Mouse (Mus musculus) hindbrain, embryonic 11.5 days (tissue): ENCODE measurements at regions not wholly inside any gene's neighbourhood (a gene's known extent, or its start where the extent isn't known, plus 50 kb on each side); places are given as distances from the start of the nearest gene placed in this dataset.

Source experiments
- ATAC-seq: fragments of 200-750 bp; cut with Nextera tagmentation; 2 replicates; pipeline ENCODE4 v1.8.0; 2017; ENCODE audit warnings: mild to moderate bottlenecking, moderate TSS enrichment, moderate library complexity; ENCODE audit not compliant: low FRiP score
- DNase-seq: peaks from one replicate; pipeline ENCODE4 v3.0.0-alpha.2; 2015; ENCODE audit warnings: low spot score
- H3K27ac ChIP-seq: fragments of 300-500 bp; sonication (generic); 2 replicates; pipeline ENCODE4 v1.5.1; 2014; ENCODE audit warnings: mild to moderate bottlenecking, low read depth, low read length
- H3K27me3 ChIP-seq: fragments of 300-500 bp; sonication (generic); 2 replicates; pipeline ENCODE4 v1.6.1; 2014; ENCODE audit warnings: mild to moderate bottlenecking, low read length, moderate library complexity, mixed read lengths; ENCODE audit not compliant: control insufficient read depth, insufficient read depth
- H3K36me3 ChIP-seq: fragments of 300-500 bp; sonication (generic); 2 replicates; pipeline ENCODE4 v1.6.1; 2014; ENCODE audit warnings: mild to moderate bottlenecking, low read length, moderate library complexity, mixed read lengths; ENCODE audit not compliant: control insufficient read depth, insufficient read depth
- H3K4me1 ChIP-seq: fragments of 300-500 bp; sonication (generic); replicated peaks from 2 replicates; pipeline ENCODE4 v1.6.1; 2014; ENCODE audit warnings: low read length, mixed read lengths; ENCODE audit not compliant: control insufficient read depth, insufficient read depth
- H3K4me2 ChIP-seq: fragments of 300-500 bp; sonication (generic); replicated peaks from 2 replicates; pipeline ENCODE4 v1.6.1; 2014; ENCODE audit warnings: mild to moderate bottlenecking, low read depth, low read length
- H3K4me3 ChIP-seq: fragments of 300-500 bp; sonication (generic); 2 replicates; pipeline ENCODE4 v1.5.1; 2014; ENCODE audit warnings: low read depth, low read length
- H3K9ac ChIP-seq: fragments of 300-500 bp; sonication (generic); 2 replicates; pipeline ENCODE4 v1.6.1; 2014; ENCODE audit warnings: low read depth, low read length
- H3K9me3 ChIP-seq: fragments of 300-500 bp; sonication (generic); 2 replicates; pipeline ENCODE4 v1.6.1; 2016; ENCODE audit warnings: low read length; ENCODE audit not compliant: control insufficient read depth
- WGBS: fragments of 180-500 bp; shearing (Covaris S2); extraction: QIAGEN DNeasy Blood & Tissue Kit; methylation state at CpG from one replicate; pipeline ENCODE4 v1.1.7; 2014; 5-methylcytosine and 5-hydroxymethylcytosine counted together

DNA sequence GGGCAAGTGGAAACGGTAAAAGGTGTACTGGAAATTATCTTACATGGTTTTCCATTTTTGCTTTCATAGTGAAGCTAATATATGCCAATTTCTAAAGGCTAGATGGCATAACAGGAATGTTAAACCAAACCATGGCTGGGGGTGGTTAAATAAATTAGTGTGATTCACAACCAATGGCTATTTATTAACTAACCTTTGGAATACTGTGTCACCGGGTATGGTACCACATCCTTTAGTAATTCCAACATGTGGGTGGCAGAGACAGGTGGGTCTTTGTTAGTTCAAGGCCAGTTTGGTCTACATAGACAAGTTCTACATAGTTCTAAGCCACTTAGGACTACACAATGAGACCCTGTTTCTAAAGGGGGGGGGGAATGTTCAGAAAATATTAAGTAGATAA is 179.8 kb upstream of the Plxnc1 start:
- 81% methylated on average over 2 of the region's 2 CpGs for WGBS

GRCm38 (mm10) chr10:95120007-95120406 is 175.4 kb upstream of the Plxnc1 start:
- H3K4me2 ChIP-seq: no peak overlapping the region
- ATAC-seq: no peak
- H3K9me3 ChIP-seq: no peaks in the 10 kb centered on the region
- no peak overlapping the region for H3K9ac ChIP-seq
- H3K27ac ChIP-seq: no peak overlapping the region
- H3K4me3 ChIP-seq: no peak overlapping the region
- H3K4me1 ChIP-seq: no peaks in the 10 kb centered on the region
- WGBS: 88% methylated on average over 4 of the region's 4 CpGs
- no peaks in the 10 kb centered on the region for H3K27me3 ChIP-seq
- H3K36me3 ChIP-seq: no peaks in the 10 kb centered on the region
- DNase-seq: no peak

More for the DNA sequence above, 179.8 kb upstream of the Plxnc1 start:
- H3K36me3 ChIP-seq: no peaks in the 10 kb centered on the region
- H3K9ac ChIP-seq: no peak overlapping the region
- no peak overlapping the region for H3K27ac ChIP-seq
- H3K4me1 ChIP-seq: no peaks in the 10 kb centered on the region
- H3K4me3 ChIP-seq: no peak overlapping the region
- H3K27me3 ChIP-seq: no peaks in the 10 kb centered on the region
- no peaks in the 10 kb centered on the region for H3K9me3 ChIP-seq
- H3K4me2 ChIP-seq: no peak overlapping the region
- ATAC-seq (no peak), DNase-seq (no peak)

GRCm38 (mm10) chr10:95118786-95119351 is 174.2 kb upstream of the Plxnc1 start:
- Histone ChIP-seq H3K27me3 (no peaks in the 10 kb centered on the region), H3K4me2 (no peak overlapping the region), H3K9me3 (no peaks in the 10 kb centered on the region), H3K27ac (no peak overlapping the region), H3K36me3 (no peaks in the 10 kb centered on the region), H3K9ac (no peak overlapping the region), H3K4me3 (no peak overlapping the region), H3K4me1 (no peaks in the 10 kb centered on the region)
- ATAC-seq: no peak
- DNase-seq: no peak
- WGBS: 67% methylated on average over 8 of the region's 8 CpGs

DNA sequence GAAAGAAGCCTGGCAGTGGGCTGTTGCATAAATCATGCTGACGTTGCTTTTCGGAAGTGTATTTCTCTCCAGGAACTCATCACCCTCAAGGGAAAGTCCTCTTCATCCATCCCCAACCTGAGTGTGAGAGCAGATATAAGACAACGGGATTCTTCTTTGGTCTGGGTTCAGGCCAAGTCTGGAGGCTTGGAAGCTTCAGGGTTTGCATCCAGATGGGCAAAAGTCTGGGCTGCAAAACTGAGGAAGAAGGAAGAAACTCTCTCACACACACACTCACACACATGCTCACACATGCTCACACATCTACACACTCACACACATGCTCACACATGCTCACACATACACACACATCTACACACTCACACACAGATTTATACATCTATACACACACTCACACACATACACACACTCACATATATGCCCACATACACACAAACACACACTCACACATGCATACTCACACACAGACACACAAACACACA is 173.1 kb upstream of the Plxnc1 start:
- 90% methylated on average over 3 of the region's 3 CpGs for WGBS
- H3K4me3 ChIP-seq: no peak overlapping the region

GRCm38 (mm10) chr10:95117041-95117730 is 172.6 kb upstream of the Plxnc1 start:
- H3K27ac ChIP-seq: no peak overlapping the region
- DNase-seq (no peak), ATAC-seq (no peak)
- no peak overlapping the region for H3K4me3 ChIP-seq
- no peak overlapping the region for H3K4me2 ChIP-seq
- 90% methylated on average over 6 of the region's 6 CpGs for WGBS
- no peaks in the 10 kb centered on the region for H3K27me3 ChIP-seq
- no peaks in the 10 kb centered on the region for H3K36me3 ChIP-seq
- no peaks in the 10 kb centered on the region for H3K9me3 ChIP-seq
- H3K9ac ChIP-seq: no peak overlapping the region
- no peaks in the 10 kb centered on the region for H3K4me1 ChIP-seq

More for the DNA sequence above, 173.1 kb upstream of the Plxnc1 start:
- Histone ChIP-seq H3K4me2 (no peak overlapping the region), H3K36me3 (no peaks in the 10 kb centered on the region), H3K4me1 (no peaks in the 10 kb centered on the region), H3K27me3 (no peaks in the 10 kb centered on the region), H3K9ac (no peak overlapping the region), H3K9me3 (no peaks in the 10 kb centered on the region), H3K27ac (no peak overlapping the region)
- ATAC-seq: no peak
- DNase-seq: no peak

DNA sequence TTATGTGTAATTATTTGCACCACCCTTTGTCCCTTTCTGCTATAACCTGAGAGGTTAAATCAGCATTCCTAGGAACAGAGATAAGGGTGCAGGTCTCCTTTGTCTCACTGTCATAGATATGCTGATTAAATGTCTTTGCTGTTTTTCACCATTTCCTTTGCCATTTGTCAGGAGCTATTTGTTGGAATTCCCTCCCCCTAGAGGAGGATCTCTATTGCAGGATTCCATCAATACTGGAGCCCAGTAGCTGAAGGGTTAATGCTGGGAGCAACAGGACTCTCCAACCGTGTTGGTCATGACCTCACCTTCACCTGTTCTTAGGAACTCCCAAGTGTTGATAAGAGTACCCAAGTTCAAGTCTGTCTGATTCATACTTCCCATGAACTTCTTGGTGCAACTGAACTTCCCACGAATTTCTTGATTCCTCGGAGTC is 172.0 kb upstream of the Plxnc1 start:
- 67% methylated on average over 3 of the region's 3 CpGs for WGBS

GRCm38 (mm10) chr10:95112837-95113388 is 168.3 kb upstream of the Plxnc1 start:
- Histone ChIP-seq H3K9ac (no peak overlapping the region), H3K36me3 (no peaks in the 10 kb centered on the region), H3K4me2 (no peak overlapping the region), H3K4me3 (no peak overlapping the region), H3K27me3 (no peaks in the 10 kb centered on the region), H3K4me1 (no peaks in the 10 kb centered on the region), H3K27ac (no peak overlapping the region), H3K9me3 (no peaks in the 10 kb centered on the region)
- no peak for DNase-seq
- WGBS: 57% methylated on average over 9 of the region's 9 CpGs
- ATAC-seq: no peak

More for the DNA sequence above, 172.0 kb upstream of the Plxnc1 start:
- no peak overlapping the region for H3K27ac ChIP-seq
- DNase-seq: no peak
- no peaks in the 10 kb centered on the region for H3K4me1 ChIP-seq
- H3K9ac ChIP-seq: no peak overlapping the region
- H3K9me3 ChIP-seq: no peaks in the 10 kb centered on the region
- no peak overlapping the region for H3K4me2 ChIP-seq
- no peaks in the 10 kb centered on the region for H3K27me3 ChIP-seq
- H3K36me3 ChIP-seq: no peaks in the 10 kb centered on the region
- no peak for ATAC-seq
- H3K4me3 ChIP-seq: no peak overlapping the region

GRCm38 (mm10) chr10:95112231-95112774 is 167.7 kb upstream of the Plxnc1 start:
- ATAC-seq: no peak
- H3K36me3 ChIP-seq: no peaks in the 10 kb centered on the region
- H3K4me2 ChIP-seq: no peak overlapping the region
- WGBS: 72% methylated on average over 14 of the region's 14 CpGs
- no peaks in the 10 kb centered on the region for H3K4me1 ChIP-seq
- no peak overlapping the region for H3K9ac ChIP-seq
- H3K27me3 ChIP-seq: no peaks in the 10 kb centered on the region
- no peaks in the 10 kb centered on the region for H3K9me3 ChIP-seq
- no peak overlapping the region for H3K4me3 ChIP-seq
- no peak for DNase-seq
- H3K27ac ChIP-seq: no peak overlapping the region
